In the genomic region with DNA sequence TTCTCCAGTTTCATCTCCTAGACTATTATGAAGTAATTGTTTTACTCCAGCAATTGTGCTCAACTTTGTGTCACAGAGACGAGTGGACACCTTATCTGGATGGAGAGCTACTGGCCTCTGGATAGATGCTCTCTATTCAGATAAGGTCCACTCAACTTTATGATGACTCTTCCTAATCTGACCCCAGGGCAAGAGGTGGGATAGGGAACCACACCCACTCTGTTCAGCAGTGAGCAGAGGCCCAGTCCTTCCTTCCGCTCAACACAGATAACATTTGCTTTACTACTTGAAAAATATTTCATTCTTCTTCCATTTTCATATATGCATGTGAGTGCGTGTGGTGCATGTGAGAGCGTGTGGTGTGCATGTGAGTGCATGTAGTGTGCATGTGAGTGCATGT, we compare ENCODE assay signal across 23 mouse cellular contexts.
"Had no signal": no experiment of that assay in that cellular context is flagged by ENCODE, and none has a peak within 500 bp of the region (broad histone marks: within the 10 kb centered on the region; RNA-seq: fewer than 3 reads in every experiment).

No protein-coding gene starts in this region.

- H3K4me2 ChIP-seq: limb, embryonic 13.5 days; lung, embryonic 14.5 days; midbrain, embryonic 12.5 days; midbrain, embryonic 15.5 days; neural tube, embryonic 12.5 days; neural tube, embryonic 15.5 days had no signal

- H3K27ac ChIP-seq: hindbrain, postnatal 0 days; layer of hippocampus, adult 2 months; limb, embryonic 10.5 days; limb, embryonic 13.5 days; midbrain, embryonic 12.5 days; midbrain, embryonic 15.5 days; neural tube, embryonic 12.5 days; neural tube, embryonic 15.5 days; stomach, postnatal 0 days had no signal

- H3K36me3 ChIP-seq: limb, embryonic 10.5 days; limb, embryonic 13.5 days; midbrain, embryonic 12.5 days; midbrain, embryonic 15.5 days; neural tube, embryonic 12.5 days; neural tube, embryonic 15.5 days had no signal

- H3K4me3 ChIP-seq: layer of hippocampus, adult 2 months; limb, embryonic 10.5 days; limb, embryonic 13.5 days; midbrain, embryonic 12.5 days; midbrain, embryonic 15.5 days; neural tube, embryonic 12.5 days; neural tube, embryonic 15.5 days had no signal

- ATAC-seq: hindbrain, postnatal 0 days; inflammation-experienced regulatory T-cells, adult 6 months; lung, postnatal 0 days; midbrain, embryonic 15.5 days had no signal

- DNase-seq: kidney, adult 18-20 months; kidney, adult 9 months; kidney, postnatal 14 days; kidney, postnatal 4 days; layer of hippocampus, adult 9-11 months; lung, embryonic 14.5 days; right cerebral cortex, adult 18-20 months; right cerebral cortex, postnatal 14 days; right cerebral cortex, postnatal 4 days; thymus, adult 2 months; thymus, postnatal 14 days; thymus, postnatal 4 days had no signal

- H3K9me3 ChIP-seq: limb, embryonic 10.5 days; limb, embryonic 13.5 days; midbrain, embryonic 12.5 days; midbrain, embryonic 15.5 days; neural tube, embryonic 12.5 days; neural tube, embryonic 15.5 days had no signal

- H3K27me3 ChIP-seq: limb, embryonic 13.5 days; midbrain, embryonic 12.5 days; midbrain, embryonic 15.5 days; neural tube, embryonic 12.5 days; neural tube, embryonic 15.5 days had no signal

- H3K9ac ChIP-seq: limb, embryonic 13.5 days; lung, embryonic 14.5 days; midbrain, embryonic 12.5 days; midbrain, embryonic 15.5 days; neural tube, embryonic 12.5 days; neural tube, embryonic 15.5 days had no signal

- H3K4me1 ChIP-seq: limb, embryonic 13.5 days; midbrain, embryonic 12.5 days; midbrain, embryonic 15.5 days; neural tube, embryonic 12.5 days; neural tube, embryonic 15.5 days had no signal
